Mouse (Mus musculus): ENCODE measurements around the gene Gm49339. TPM values are rescaled to one million over a fixed set of nuclear protein-coding genes. Genes with fewer than 3 reads are reported as not detected.

Gene Gm49339
- 0.50 TPM for polyA plus RNA-seq (2014; fragmentation: Illumina TruSeq; extraction: RNeasy Lipid Tissue Mini Kit (QIAGEN cat#74804); ENCODE audit: low read depth, low replicate concordance)

DNA sequence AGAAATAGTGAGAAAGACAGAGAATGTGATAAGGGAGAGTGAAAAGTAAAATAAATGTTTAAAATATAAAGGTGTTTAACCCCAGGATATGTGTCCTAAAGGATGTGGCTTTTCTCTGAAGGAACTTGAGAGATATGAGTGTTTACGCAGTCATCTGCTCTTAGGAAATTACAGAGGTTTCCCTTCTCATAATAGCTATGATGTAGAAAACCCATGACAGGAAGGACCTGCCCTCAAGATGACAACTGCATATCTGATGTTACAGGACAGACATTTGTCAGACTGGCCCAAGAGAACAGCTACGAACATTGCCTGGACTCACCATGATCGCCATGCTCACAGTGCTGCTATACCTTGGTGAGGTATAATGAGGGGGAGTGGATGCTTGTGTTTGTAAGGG lies at the start of gene Gm49339, which contains the start of gene Lilr4b:
TSS of gene Gm49339 (plus strand) at position 216 of the 400 bp plus-strand sequence.
TSS of gene Lilr4b (plus strand) at position 236 of the 400 bp plus-strand sequence.

GRCm38 (mm10) chr10:51490691-51491090 lies 10.3 kb downstream of the Gm49339 start, which contains the start of gene Lilrb4a:
Lilrb4a (plus strand) TSS chr10:51490956.

Other genes with a start within 250 kb of the Gm49339 start
- 5.6 TPM for gene Lilr4b, start within 50 bp of the Gm49339 start, polyA plus RNA-seq (2014; fragmentation: Illumina TruSeq; extraction: RNeasy Lipid Tissue Mini Kit (QIAGEN cat#74804); ENCODE audit: low read depth, low replicate concordance)
- 26.2 TPM for gene Lilrb4a, start 10.3 kb downstream of the Gm49339 start, polyA plus RNA-seq (2014; fragmentation: Illumina TruSeq; extraction: RNeasy Lipid Tissue Mini Kit (QIAGEN cat#74804); ENCODE audit: low read depth, low replicate concordance)
- gene Fam162b, start 109.9 kb downstream of the Gm49339 start, polyA plus RNA-seq (2014; fragmentation: Illumina TruSeq; extraction: RNeasy Lipid Tissue Mini Kit (QIAGEN cat#74804); ENCODE audit: low read depth, low replicate concordance), result not detected
- gene Gprc6a, start 150.8 kb downstream of the Gm49339 start, polyA plus RNA-seq (2014; fragmentation: Illumina TruSeq; extraction: RNeasy Lipid Tissue Mini Kit (QIAGEN cat#74804); ENCODE audit: low read depth, low replicate concordance), result not detected
- not detected for gene Rfx6, start 197.1 kb downstream of the Gm49339 start, polyA plus RNA-seq (2014; fragmentation: Illumina TruSeq; extraction: RNeasy Lipid Tissue Mini Kit (QIAGEN cat#74804); ENCODE audit: low read depth, low replicate concordance)